In genomic region chr15:3979061-3979848, GRCm38 (mm10) we compare ENCODE assay signal across 8 mouse cellular contexts. TPM values are rescaled to one million over a fixed set of nuclear protein-coding genes. Genes with fewer than 3 reads are reported as not detected.
DNase-seq lines count a peak whose midpoint lies in the region; ATAC-seq and TF ChIP-seq lines count a peak whose summit lies in the region.

Fbxo4 (minus strand) TSS chr15:3979573.

- H3K27me3 ChIP-seq in MEL (ENCODE audit: control insufficient read depth in 1 of 2, insufficient read depth in 2 of 2, low read length in 2 of 2) = no peaks in the 10 kb centered on the region
- H3K27me3 ChIP-seq in cerebellum, adult 2 months (ENCODE audit: control insufficient read depth, insufficient read depth, low read length) = no peaks in the 10 kb centered on the region
- H3K27me3 ChIP-seq in forebrain, postnatal 0 days (ENCODE audit: insufficient read depth, low read length) = no peaks in the 10 kb centered on the region
- no peaks in the 10 kb centered on the region for H3K27me3 ChIP-seq in neural tube, embryonic 14.5 days (ENCODE audit: control insufficient read depth, insufficient read depth, low read length)

- peak within 1 kb of the TSS; percentile 92 to 97 for H3K4me3 ChIP-seq in MEL (ENCODE audit: control insufficient read depth in 1 of 2, insufficient read depth in 1 of 2, low read depth in 2 of 2, low read length in 2 of 2)
- H3K4me3 ChIP-seq in cerebellum, adult 2 months (replicated peaks; ENCODE audit: insufficient read depth, low read depth, low read length) = peak within 1 kb of the TSS; percentile 93
- peak within 1 kb of the TSS; percentile 66 for H3K4me3 ChIP-seq in forebrain, postnatal 0 days (ENCODE audit: low read depth, low read length)
- peak within 1 kb of the TSS; percentile 72 for H3K4me3 ChIP-seq in neural tube, embryonic 14.5 days (ENCODE audit: low read depth, low read length)

- H3K36me3 ChIP-seq in MEL (ENCODE audit: control insufficient read depth in 1 of 2, insufficient read depth in 2 of 2, low read length in 2 of 2) = peaks cover 2 to 20% of the 10 kb centered on the region in 2 experiments; a peak in 2 of 4 replicates
- H3K36me3 ChIP-seq in forebrain, postnatal 0 days (ENCODE audit: insufficient read depth) = peaks cover 3% of the 10 kb centered on the region; the same call in 1 of the 2 replicates
- H3K36me3 ChIP-seq in neural tube, embryonic 14.5 days (ENCODE audit: control insufficient read depth, insufficient read depth, low read length) = no peaks in the 10 kb centered on the region

- peak; percentile 89 for DNase-seq in MEL (ENCODE audit: low read depth, low spot score)
- DNase-seq in cerebellum, adult 2 months = peak; percentile 91 to 92
- DNase-seq in forebrain, postnatal 0 days = peak; percentile 78
- DNase-seq in heart, postnatal 36 days = peak; percentile 85 to 90
- peak; percentile 59 to 76 for DNase-seq in layer of hippocampus, adult 18-20 months (ENCODE audit: low spot score in 2 of 2)
- DNase-seq in lung, adult 18-20 months = peak; percentile 91 to 95
- peak; percentile 88 for DNase-seq in testis, postnatal 10 days (ENCODE audit: low spot score)

- TF ChIP-seq EP300 in MEL (IDR thresholded peaks at IDR 0.05; ENCODE audit: low read depth in 1 of 2, low read length in 2 of 2) = 0 out of 4 replicates have a peak, but pooled peaks of 1 of the 2 experiments have one; percentile 18

- peaks cover 3 to 4% of the 10 kb centered on the region in 2 experiments; a peak in 3 of 4 replicates for H3K4me1 ChIP-seq in MEL (ENCODE audit: control insufficient read depth in 1 of 2, insufficient read depth in 2 of 2, low read length in 2 of 2)
- H3K4me1 ChIP-seq in cerebellum, adult 2 months (ENCODE audit: control insufficient read depth, insufficient read depth, low read length) = no peaks in the 10 kb centered on the region
- H3K4me1 ChIP-seq in forebrain, postnatal 0 days (ENCODE audit: insufficient read depth) = 0 out of 2 replicates have a peak, but pooled peaks cover 4% of the 10 kb centered on the region
- no peaks in the 10 kb centered on the region for H3K4me1 ChIP-seq in neural tube, embryonic 14.5 days (ENCODE audit: control insufficient read depth, insufficient read depth, low read length)

- H3K79me2 ChIP-seq in MEL (ENCODE audit: control insufficient read depth, insufficient read depth, low read length, poor library complexity) = peaks cover 6% of the 10 kb centered on the region; the same call in 1 of the 2 replicates

- TF ChIP-seq CTCF in MEL (IDR thresholded peaks at IDR 0.05 in 2 of 3, conservative IDR thresholded peaks at IDR 0.05 in 1 of 3; ENCODE audit: control insufficient read depth in 1 of 3, insufficient read depth in 1 of 3, low read depth in 2 of 3, low read length in 3 of 3, poor library complexity in 1 of 3, severe bottlenecking in 1 of 3) = no peak
- TF ChIP-seq CTCF in cerebellum, adult 2 months (IDR thresholded peaks at IDR 0.05; ENCODE audit: borderline replicate concordance, insufficient read depth, low read depth, low read length) = no peak
- TF ChIP-seq CTCF in forebrain, postnatal 0 days (IDR thresholded peaks at IDR 0.05; ENCODE audit: low read depth) = no peak

- TF ChIP-seq POLR2A in MEL (IDR thresholded peaks at IDR 0.05; ENCODE audit: control insufficient read depth in 1 of 2, insufficient read depth in 1 of 2, low read depth in 1 of 2, low read length in 2 of 2, poor library complexity in 1 of 2) = peak; percentile 58 to 69; a peak in 3 of 4 replicates
- TF ChIP-seq POLR2A in cerebellum, adult 2 months (IDR thresholded peaks at IDR 0.05; ENCODE audit: borderline replicate concordance, insufficient read depth, low read length) = peak; percentile 49; the same call in 1 of the 2 replicates

- H3K9me3 ChIP-seq in MEL (replicated peaks; ENCODE audit: insufficient read depth, low read length) = no peaks in the 10 kb centered on the region
- H3K9me3 ChIP-seq in forebrain, postnatal 0 days (ENCODE audit: low read length) = no peaks in the 10 kb centered on the region
- no peaks in the 10 kb centered on the region for H3K9me3 ChIP-seq in neural tube, embryonic 14.5 days (ENCODE audit: control insufficient read depth, low read length)

- peak within 1 kb of the TSS; percentile 93 for H3K27ac ChIP-seq in MEL (ENCODE audit: control insufficient read depth, low read depth, low read length)
- peak within 1 kb of the TSS; percentile 93 for H3K27ac ChIP-seq in cerebellum, adult 2 months (ENCODE audit: insufficient read depth, low read length)
- H3K27ac ChIP-seq in forebrain, postnatal 0 days (ENCODE audit: low read depth, low read length) = peak within 1 kb of the TSS; percentile 96
- H3K27ac ChIP-seq in neural tube, embryonic 14.5 days (ENCODE audit: low read depth, low read length) = peak within 1 kb of the TSS; percentile 95

- intact Hi-C loops in heart, postnatal 36 days (cut with DNase I) = loop anchor here (1.0 kb wide), 2 partner anchors 16 to 48 kb away; partner anchors contain the start of gene AW549877

- H3K9ac ChIP-seq in MEL (ENCODE audit: control insufficient read depth, low read depth, low read length, poor library complexity, severe bottlenecking) = peak within 1 kb of the TSS; percentile 97
- peak within 1 kb of the TSS; percentile 98 for H3K9ac ChIP-seq in forebrain, postnatal 0 days
- H3K9ac ChIP-seq in neural tube, embryonic 14.5 days (replicated peaks; ENCODE audit: low read depth, low read length) = peak within 1 kb of the TSS; percentile 93

- no peak for TF ChIP-seq RAD21 in MEL (IDR thresholded peaks at IDR 0.05; ENCODE audit: low read depth, low read length)

- under 1% methylated on average over 61 of the region's 61 CpGs for WGBS in cerebellum, adult 2 months
- WGBS in forebrain, postnatal 0 days = 3% methylated on average over 58 of the region's 61 CpGs
- WGBS in neural tube, embryonic 14.5 days = 1% methylated on average over 49 of the region's 61 CpGs

- ATAC-seq in forebrain, postnatal 0 days = peak; percentile 95
- ATAC-seq in neural tube, embryonic 14.5 days (ENCODE audit: low read depth) = peak; percentile 94

- peak within 1 kb of the TSS; percentile 72 for H3K4me2 ChIP-seq in forebrain, postnatal 0 days (ENCODE audit: low read depth)
- peak within 1 kb of the TSS; percentile 70 for H3K4me2 ChIP-seq in neural tube, embryonic 14.5 days (ENCODE audit: low read depth, low read length)

TF ChIP-seq in MEL, 35 proteins besides CTCF, POLR2A, EP300 and RAD21:
- no peak; the same call in 1 of the 2 replicates for TF ChIP-seq MAZ (IDR thresholded peaks at IDR 0.05; ENCODE audit: low read depth, low read length)
- TF ChIP-seq MYB (IDR thresholded peaks at IDR 0.05; ENCODE audit: low read depth, low read length) = no peak
- 0 out of 2 replicates have a peak, but pooled peaks have one; percentile 8 for TF ChIP-seq GATA1 (IDR thresholded peaks at IDR 0.05; ENCODE audit: low read depth, low read length)
- no peak for TF ChIP-seq ZC3H11A (IDR thresholded peaks at IDR 0.05; ENCODE audit: low read depth, low read length)
- peak; percentile 97 for TF ChIP-seq UBTF (IDR thresholded peaks at IDR 0.05; ENCODE audit: borderline replicate concordance, insufficient read depth, low read depth, low read length)
- no peak for TF ChIP-seq ZNF384 (IDR thresholded peaks at IDR 0.05; ENCODE audit: low read depth, low read length)
- TF ChIP-seq MAX (IDR thresholded peaks at IDR 0.05; ENCODE audit: low read length) = no peak
- TF ChIP-seq POLR2AphosphoS2 (IDR thresholded peaks at IDR 0.05; ENCODE audit: low read length) = peak; percentile 57
- TF ChIP-seq ELF1 (IDR thresholded peaks at IDR 0.05; ENCODE audit: low read depth, low read length) = peak; percentile 88
- TF ChIP-seq KAT2A (conservative IDR thresholded peaks at IDR 0.05; ENCODE audit: low read depth, low read length) = peak; percentile 7; the same call in 1 of the 2 replicates
- TF ChIP-seq RCOR1 (IDR thresholded peaks at IDR 0.05; ENCODE audit: low read depth, low read length) = no peak
- no peak for TF ChIP-seq POLR2AphosphoS5 (IDR thresholded peaks at IDR 0.05; ENCODE audit: borderline replicate concordance, low read depth, low read length)
- no peak for TF ChIP-seq CHD2 (IDR thresholded peaks at IDR 0.05; ENCODE audit: low read length)
- TF ChIP-seq E2F4 (IDR thresholded peaks at IDR 0.05; ENCODE audit: borderline replicate concordance, low read depth, low read length) = no peak
- peak; percentile 24; the same call in 1 of the 2 replicates for TF ChIP-seq HCFC1 (IDR thresholded peaks at IDR 0.05; ENCODE audit: low read depth, low read length)
- TF ChIP-seq TCF12 (IDR thresholded peaks at IDR 0.05; ENCODE audit: low read depth, low read length) = no peak
- no peak for TF ChIP-seq GABPA (IDR thresholded peaks at IDR 0.05; ENCODE audit: low read depth, low read length)
- no peak for TF ChIP-seq MAFK (IDR thresholded peaks at IDR 0.05; ENCODE audit: borderline replicate concordance, low read depth, low read length)
- peak; percentile 12; the same call in 1 of the 2 replicates for TF ChIP-seq MXI1 (IDR thresholded peaks at IDR 0.05; ENCODE audit: low read depth, low read length)
- no peak for TF ChIP-seq MYC (IDR thresholded peaks at IDR 0.05; ENCODE audit: low read depth, low read length)
- no peak for TF ChIP-seq SMC3 (IDR thresholded peaks at IDR 0.05; ENCODE audit: low read depth, low read length)
- TF ChIP-seq TBP (IDR thresholded peaks at IDR 0.05; ENCODE audit: low read depth, low read length) = peak; percentile 46; the same call in 1 of the 2 replicates
- no peak for TF ChIP-seq ETS1 (IDR thresholded peaks at IDR 0.05; ENCODE audit: low read depth, low read length)
- TF ChIP-seq SIN3A (IDR thresholded peaks at IDR 0.05; ENCODE audit: low read length) = peak; percentile 45; the same call in 1 of the 2 replicates
- no peak for TF ChIP-seq NRF1 (IDR thresholded peaks at IDR 0.05; ENCODE audit: insufficient read depth, low read depth, low read length, poor library complexity, severe bottlenecking)
- TF ChIP-seq NELFE (IDR thresholded peaks at IDR 0.05; ENCODE audit: low read depth, low read length) = peak; percentile 54

RNA-seq across cellular contexts. Expression of gene Fbxo4, which starts in this region (rescaled TPM):
- 5.9 and 8.0 TPM in 2 replicates for total RNA-seq in MEL (2012; rRNA removed)
- polyA plus RNA-seq in MEL (2012; ENCODE audit: insufficient read depth in 1 of 2, insufficient read length in 2 of 2, low read depth in 1 of 2, low replicate concordance in 2 of 2, missing spikeins in 1 of 2) = 1 to 10 TPM in 1 of 2 experiments, not detected in 1; 7.4 TPM
- 11.2 and 12.0 TPM in 2 replicates for polyA plus RNA-seq in cerebellum, adult 2 months (2012; rRNA removed)
- total RNA-seq in forebrain, postnatal 0 days (2014; rRNA removed) = 13.3 and 13.9 TPM in 2 replicates
- polyA plus RNA-seq in forebrain, postnatal 0 days (2015; fragmentation: Nextera tagmentation; extraction: Ambion mirVana) = 10.5 and 11.1 TPM in 2 replicates
- total RNA-seq in heart, postnatal 36 days (2021) = 1 to 10 TPM; 7.3 to 7.8 TPM
- total RNA-seq in layer of hippocampus, adult 18-20 months (2021) = 1 to 10 TPM; 7.2 to 9.6 TPM
- polyA plus RNA-seq in neural tube, embryonic 14.5 days (2014; fragmentation: Nextera tagmentation; extraction: Ambion mirVana) = 9.1 and 9.2 TPM in 2 replicates

Comparison
In these comparisons a context has a peak if more than half of its experiments do, and no peak if none do; other contexts are left out.
1. Peak in every context shown above with its lines: DNase-seq, ATAC-seq, H3K4me3 ChIP-seq and H3K27ac ChIP-seq.